Mouse (Mus musculus): ENCODE data around the gene Urm1.

DNA sequence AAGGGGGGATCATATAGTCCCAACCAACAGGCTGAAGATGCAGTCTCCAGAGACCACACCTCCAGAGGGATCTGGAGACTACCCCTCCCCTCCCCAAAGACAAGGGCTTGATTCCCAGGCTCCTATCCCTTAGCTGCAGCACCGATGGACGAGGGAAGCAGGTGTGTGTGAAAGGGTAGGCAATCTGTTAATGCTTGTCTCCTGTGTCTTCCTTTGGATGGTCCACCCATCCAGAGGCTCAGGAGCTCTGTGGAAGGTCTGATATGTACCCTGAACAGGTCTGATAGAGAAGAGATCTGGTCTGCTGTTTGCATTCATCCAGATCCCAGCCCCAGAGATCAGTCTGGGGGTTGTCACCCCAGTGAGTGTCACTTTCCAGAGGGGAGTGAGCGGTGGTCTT is 27.0 kb downstream of the Urm1 start:
- TF ChIP-seq POLR2A (IDR thresholded peaks at IDR 0.05; ENCODE audit: control insufficient read depth, extremely low read depth, insufficient read depth, low read length, poor library complexity) (no peak), CTCF (IDR thresholded peaks at IDR 0.05; ENCODE audit: borderline replicate concordance, control insufficient read depth, extremely low read depth, insufficient read depth, low read length, poor library complexity) (no peak)
